Mouse (Mus musculus) activated CD4-positive, CD25-positive, alpha-beta regulatory T cell, adult 4 months (primary cell): ENCODE results near the gene Gm6351. TPM values are rescaled to one million over a fixed set of nuclear protein-coding genes. Genes with fewer than 3 reads are reported as not detected.
"Not testable (repeated sequence)": the region's sequence is repeated elsewhere in the genome, so short reads cannot be mapped to it uniquely, and the experiment has no call there.

Source experiments
- ATAC-seq: one replicate; pipeline ENCODE4 v1.8.0; 2017
- polyA plus RNA-seq, 2 experiments: library from polyadenylated mRNA; unstranded; fragments of 100-300 nt; shearing (Covaris generic); gene quantifications; one replicate each; pipeline ENCODE4 v1.2.1; 2017

The Gm6351 gene
- not detected for polyA plus RNA-seq

DNA sequence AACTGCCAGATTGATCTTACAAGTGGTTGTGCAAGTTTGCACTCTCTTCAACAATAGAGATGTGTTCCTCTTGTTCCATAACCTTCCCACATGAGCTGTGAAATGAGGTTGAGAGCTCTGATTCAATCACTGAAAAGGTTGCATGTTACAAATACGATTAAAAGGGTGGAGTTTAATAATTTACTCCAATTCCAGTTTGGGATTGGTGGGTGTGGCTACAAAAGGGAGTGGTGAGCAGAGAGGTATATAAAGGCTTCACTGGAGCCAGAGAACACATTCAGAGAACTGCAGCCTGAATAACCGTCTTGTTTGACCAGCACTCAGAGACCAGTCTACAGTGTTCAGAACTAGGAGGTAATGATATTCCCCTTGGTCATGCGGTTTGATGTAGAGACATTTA is at the start of gene Gm6351:
Gene Gm6351, plus strand, starts transcription at position 301 of the 400 bp plus-strand sequence.
- not testable (repeated sequence) for ATAC-seq

DNA sequence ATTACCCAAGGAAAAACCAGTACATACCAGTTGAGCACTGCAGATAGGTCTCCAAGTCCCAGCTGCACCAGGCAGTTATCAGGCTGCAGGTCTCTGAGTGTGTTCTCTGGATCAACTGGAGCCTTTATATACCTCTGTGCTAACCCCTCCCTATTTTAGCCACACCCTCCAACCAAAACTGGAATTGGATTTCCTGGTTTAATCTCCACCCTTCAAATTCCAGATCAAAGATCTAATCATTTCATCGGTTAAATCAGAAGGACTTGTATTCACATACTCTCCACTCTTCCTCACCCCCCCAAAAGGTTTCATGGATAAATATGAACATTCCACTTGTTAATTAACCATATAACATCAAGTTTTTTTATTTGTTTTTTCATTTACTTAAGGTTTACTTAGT is 5.7 kb upstream of the Gm6351 start, which contains the start of gene BC061212:
Gene BC061212, minus strand, starts transcription at position 101 of the 400 bp plus-strand sequence.
- ATAC-seq, result not testable (repeated sequence)

Other genes starting within 250 kb of the Gm6351 start
- gene Gm7792, start 232.6 kb upstream of the Gm6351 start, polyA plus RNA-seq, result not detected
- gene Gm16429, start 147.3 kb upstream of the Gm6351 start, polyA plus RNA-seq, result not detected
- gene BC061212, start 5.8 kb upstream of the Gm6351 start, polyA plus RNA-seq, result not detected
- under 1 TPM in 1 of 2 experiments, not detected in 1; 0.40 TPM for gene Gm3106, start 141.6 kb downstream of the Gm6351 start, polyA plus RNA-seq
- not detected for gene A430089I19Rik, start 230.4 kb downstream of the Gm6351 start, polyA plus RNA-seq
- gene Gm6502, start 238.1 kb downstream of the Gm6351 start, polyA plus RNA-seq, result not detected